Mouse (Mus musculus): Measurements from ENCODE around the gene Cd70. TPM values are rescaled to one million over a fixed set of nuclear protein-coding genes. Genes with fewer than 3 reads are reported as not detected.
"Not testable (repeated sequence)": the region's sequence is repeated elsewhere in the genome, so short reads cannot be mapped to it uniquely, and the experiment has no call there.

The Cd70 gene
- total and polyA plus RNA-seq, 3 experiments, result not detected

DNA sequence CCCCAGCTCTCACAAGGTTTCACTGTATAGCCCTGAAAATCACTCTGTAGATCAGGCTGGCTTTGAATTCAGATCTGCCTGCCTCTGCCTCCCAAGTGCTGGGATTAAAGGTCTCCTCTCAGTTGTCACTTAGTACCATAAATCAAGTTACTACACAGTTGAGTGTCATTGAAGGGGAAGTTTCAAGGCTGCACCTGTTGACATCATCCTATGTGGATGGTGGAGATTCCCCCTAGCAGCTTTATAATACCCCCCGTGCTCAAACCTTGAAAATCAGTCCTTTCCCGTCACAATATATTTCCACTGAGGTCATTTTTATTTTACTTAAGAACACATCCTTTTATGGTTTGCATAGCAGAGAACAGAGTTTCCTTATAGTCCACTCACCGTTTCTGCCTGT is 5.9 kb downstream of the Cd70 start:
- ATAC-seq (ENCODE audit: extremely low read depth, insufficient number of reproducible peaks, low FRiP score, poor library complexity, severe bottlenecking) (no peak), DNase-seq (ENCODE audit: low spot score) (no peak)
- no peaks in the 10 kb centered on the region for H3K9me3 ChIP-seq (replicated peaks)
- H3K27me3 ChIP-seq (ENCODE audit: insufficient read depth, low read length), result peaks cover 24% of the 10 kb centered on the region
- H3K36me3 ChIP-seq (replicated peaks), result no peaks in the 10 kb centered on the region
- no peak overlapping the region for H3K4me3 ChIP-seq (ENCODE audit: low read depth, low read length)
- H3K4me1 ChIP-seq (ENCODE audit: insufficient read depth, low read depth, low read length), result peaks cover 50% of the 10 kb centered on the region
- TF ChIP-seq GATA1 (IDR thresholded peaks at IDR 0.05; ENCODE audit: borderline replicate concordance, low read length), result no peak
- TF ChIP-seq POLR2AphosphoS5 (IDR thresholded peaks at IDR 0.05; ENCODE audit: insufficient replicate concordance, low read depth, low read length), result no peak
- TF ChIP-seq TAL1 (conservative IDR thresholded peaks at IDR 0.05; ENCODE audit: low read depth, low read length), result no peak
- no peak for TF ChIP-seq CTCF (IDR thresholded peaks at IDR 0.05; ENCODE audit: low read depth, low read length)

DNA sequence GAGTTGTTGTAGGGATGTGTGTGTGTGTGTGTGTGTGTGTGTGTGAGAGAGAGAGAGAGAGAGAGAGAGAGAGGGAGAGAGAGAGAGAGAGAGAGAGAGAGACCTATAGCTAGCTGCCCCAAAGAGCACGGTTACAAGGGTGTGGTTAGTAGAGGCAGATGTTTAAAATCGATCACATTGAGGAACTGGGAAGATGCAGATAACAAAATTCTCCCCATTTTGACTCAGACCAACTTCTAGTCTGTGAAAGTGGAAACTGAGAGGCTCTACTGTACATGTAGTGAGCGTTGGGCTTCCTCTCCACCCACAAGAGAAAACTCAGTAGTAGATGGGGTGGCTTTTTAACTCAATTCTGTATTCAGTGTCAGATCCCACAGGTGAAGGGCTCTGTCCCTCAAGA is 9.9 kb downstream of the Cd70 start:
- DNase-seq (ENCODE audit: low spot score), result peak; percentile 29
- H3K36me3 ChIP-seq (replicated peaks), result no peaks in the 10 kb centered on the region
- peak; percentile 90 for ATAC-seq (ENCODE audit: extremely low read depth, insufficient number of reproducible peaks, low FRiP score, poor library complexity, severe bottlenecking)

DNA sequence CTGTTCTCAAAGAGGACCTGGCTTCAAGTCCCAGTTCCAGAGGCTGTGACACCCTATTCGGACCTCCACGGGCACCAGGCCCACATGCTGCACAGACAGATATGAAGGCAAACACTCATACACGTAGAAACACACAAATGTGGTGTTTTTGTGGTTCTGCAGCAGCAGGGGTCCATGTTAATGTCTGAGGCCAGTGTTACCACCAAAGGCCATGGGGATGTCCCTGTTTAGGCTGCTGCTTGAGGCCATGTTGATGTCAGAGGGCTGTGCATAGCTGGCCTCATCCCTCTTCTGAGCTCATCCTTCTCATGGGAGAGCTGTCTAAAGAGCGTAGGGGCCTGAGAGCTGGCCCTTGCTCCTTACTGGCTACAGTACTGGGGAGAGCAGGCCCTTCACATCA is 10.9 kb downstream of the Cd70 start:
- H3K9me3 ChIP-seq (replicated peaks), result no peaks in the 10 kb centered on the region
- no peaks in the 10 kb centered on the region for H3K27me3 ChIP-seq (ENCODE audit: insufficient read depth, low read length)
- H3K36me3 ChIP-seq (replicated peaks), result no peaks in the 10 kb centered on the region
- peaks cover 70% of the 10 kb centered on the region for H3K4me1 ChIP-seq (ENCODE audit: insufficient read depth, low read depth, low read length)
- no peak for TF ChIP-seq CTCF (IDR thresholded peaks at IDR 0.05; ENCODE audit: low read depth, low read length)
- H3K4me3 ChIP-seq (ENCODE audit: low read depth, low read length), result no peak overlapping the region
- DNase-seq (ENCODE audit: low spot score), result no peak
- ATAC-seq (ENCODE audit: extremely low read depth, insufficient number of reproducible peaks, low FRiP score, poor library complexity, severe bottlenecking), result no peak

More for the DNA sequence above, 9.9 kb downstream of the Cd70 start:
- Histone ChIP-seq H3K27me3 (ENCODE audit: insufficient read depth, low read length) (no peaks in the 10 kb centered on the region), H3K4me3 (ENCODE audit: low read depth, low read length) (no peak overlapping the region; the same call in 1 of the 2 replicates), H3K9me3 (replicated peaks) (no peaks in the 10 kb centered on the region), H3K4me1 (ENCODE audit: insufficient read depth, low read depth, low read length) (peaks cover 63% of the 10 kb centered on the region)
- TF ChIP-seq POLR2AphosphoS5 (IDR thresholded peaks at IDR 0.05; ENCODE audit: insufficient replicate concordance, low read depth, low read length) (no peak), TAL1 (conservative IDR thresholded peaks at IDR 0.05; ENCODE audit: low read depth, low read length) (peak; percentile 50)

DNA sequence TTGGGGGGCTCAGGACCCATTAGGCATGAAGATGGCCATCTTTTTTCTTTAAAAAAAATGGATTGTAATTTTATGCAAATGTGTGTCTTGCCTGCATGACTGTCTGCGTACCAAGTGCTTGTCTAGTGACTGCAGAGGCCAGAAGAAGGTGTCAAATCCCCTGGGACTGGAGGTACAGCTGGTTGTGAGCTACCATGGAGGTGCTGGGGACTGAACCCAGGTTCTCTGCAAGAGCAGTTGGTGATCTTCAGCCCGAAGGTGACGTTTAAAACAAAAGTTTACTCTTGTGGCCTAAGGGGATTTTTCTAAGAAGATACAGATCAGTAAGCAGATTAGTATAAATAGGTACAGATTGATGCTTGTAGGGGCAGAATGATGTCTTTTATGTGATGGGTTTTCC is 13.9 kb downstream of the Cd70 start:
- H3K9me3 ChIP-seq (replicated peaks), result no peaks in the 10 kb centered on the region
- no peak overlapping the region for H3K4me3 ChIP-seq (ENCODE audit: low read depth, low read length)
- no peaks in the 10 kb centered on the region for H3K36me3 ChIP-seq (replicated peaks)
- H3K4me1 ChIP-seq (ENCODE audit: insufficient read depth, low read depth, low read length), result peaks cover 77% of the 10 kb centered on the region
- DNase-seq (ENCODE audit: low spot score), result no peak
- H3K27me3 ChIP-seq (ENCODE audit: insufficient read depth, low read length), result no peaks in the 10 kb centered on the region
- TF ChIP-seq GATA1 (IDR thresholded peaks at IDR 0.05; ENCODE audit: borderline replicate concordance, low read length), result no peak
- TF ChIP-seq CTCF (IDR thresholded peaks at IDR 0.05; ENCODE audit: low read depth, low read length), result no peak
- ATAC-seq (ENCODE audit: extremely low read depth, insufficient number of reproducible peaks, low FRiP score, poor library complexity, severe bottlenecking), result no peak

DNA sequence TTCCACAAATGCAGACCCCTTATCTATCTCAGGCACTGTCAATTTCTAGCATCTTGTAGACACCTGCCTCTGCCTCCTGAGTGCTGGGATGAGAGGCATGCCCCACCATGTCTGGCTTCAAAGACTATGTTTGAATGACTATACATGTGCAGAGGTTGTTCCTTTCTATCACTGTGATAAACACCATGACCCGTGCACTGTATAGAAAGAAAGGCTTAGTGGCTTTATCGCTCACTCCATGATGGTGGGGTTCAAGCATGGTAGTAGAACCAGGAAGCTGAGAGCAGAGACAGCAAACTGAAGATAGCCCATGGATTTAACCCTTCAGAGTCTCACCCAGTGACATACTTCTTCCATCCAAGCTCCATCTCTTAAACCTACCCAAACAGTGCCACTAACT is 14.9 kb downstream of the Cd70 start:
- DNase-seq (ENCODE audit: low spot score), result no peak
- ATAC-seq (ENCODE audit: extremely low read depth, insufficient number of reproducible peaks, low FRiP score, poor library complexity, severe bottlenecking), result no peak
- Histone ChIP-seq H3K36me3 (replicated peaks) (no peaks in the 10 kb centered on the region), H3K4me1 (ENCODE audit: insufficient read depth, low read depth, low read length) (peaks cover 75% of the 10 kb centered on the region), H3K27me3 (ENCODE audit: insufficient read depth, low read length) (no peaks in the 10 kb centered on the region), H3K9me3 (replicated peaks) (no peaks in the 10 kb centered on the region), H3K4me3 (ENCODE audit: low read depth, low read length) (no peak overlapping the region)
- TF ChIP-seq POLR2AphosphoS5 (IDR thresholded peaks at IDR 0.05; ENCODE audit: insufficient replicate concordance, low read depth, low read length) (no peak), GATA2 (IDR thresholded peaks at IDR 0.05; ENCODE audit: borderline replicate concordance, low read depth, low read length) (no peak), GATA1 (IDR thresholded peaks at IDR 0.05; ENCODE audit: borderline replicate concordance, low read length) (no peak), TAL1 (conservative IDR thresholded peaks at IDR 0.05; ENCODE audit: low read depth, low read length) (no peak), CTCF (IDR thresholded peaks at IDR 0.05; ENCODE audit: low read depth, low read length) (no peak)

DNA sequence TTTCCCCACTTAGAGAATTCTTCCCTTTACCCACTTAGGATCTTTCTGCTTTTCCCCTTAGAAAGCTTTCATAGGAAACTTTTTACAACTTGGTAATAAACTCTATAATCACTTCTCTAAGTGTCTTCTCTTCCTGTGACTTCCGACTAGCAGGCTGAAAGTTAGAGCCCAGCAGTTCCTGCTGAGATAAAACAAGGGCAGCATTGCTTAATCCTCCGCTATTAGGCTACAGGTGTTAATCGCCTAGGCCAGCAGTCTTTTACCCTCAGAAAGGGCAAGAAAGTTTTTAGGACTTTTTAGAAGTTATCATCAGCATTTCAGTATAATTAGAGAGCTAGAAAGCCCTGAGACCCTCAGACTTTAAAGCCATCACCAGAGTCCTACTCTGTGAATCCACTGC is 15.6 kb downstream of the Cd70 start:
- peaks cover 72% of the 10 kb centered on the region for H3K4me1 ChIP-seq (ENCODE audit: insufficient read depth, low read depth, low read length)
- H3K9me3 ChIP-seq (replicated peaks); H3K27me3 ChIP-seq (ENCODE audit: insufficient read depth, low read length); H3K4me3 ChIP-seq (ENCODE audit: low read depth, low read length); DNase-seq (ENCODE audit: low spot score); ATAC-seq (ENCODE audit: extremely low read depth, insufficient number of reproducible peaks, low FRiP score, poor library complexity, severe bottlenecking); H3K36me3 ChIP-seq (replicated peaks): not testable (repeated sequence)

DNA sequence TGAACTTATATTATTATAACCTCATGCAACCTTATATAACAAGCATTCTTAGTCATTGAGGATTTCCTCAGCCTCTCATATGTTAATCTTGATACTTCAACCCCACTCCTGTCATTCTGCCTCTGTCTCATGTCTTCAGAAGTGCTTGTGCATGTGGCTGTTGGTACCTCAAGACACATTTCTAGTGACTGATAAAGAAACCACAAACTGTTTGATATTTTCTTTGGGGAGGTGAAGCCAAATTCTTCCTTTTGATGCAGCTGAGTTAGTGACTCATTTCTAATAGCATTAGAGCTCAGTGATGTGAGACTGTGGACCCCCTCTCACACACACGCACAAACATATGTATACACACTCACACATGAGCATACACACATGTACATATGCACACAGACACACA is 17.8 kb downstream of the Cd70 start:
- H3K4me3 ChIP-seq (ENCODE audit: low read depth, low read length), result no peak overlapping the region
- peak; percentile 35 for DNase-seq (ENCODE audit: low spot score)
- no peaks in the 10 kb centered on the region for H3K27me3 ChIP-seq (ENCODE audit: insufficient read depth, low read length)
- peaks cover 84% of the 10 kb centered on the region for H3K4me1 ChIP-seq (ENCODE audit: insufficient read depth, low read depth, low read length)
- peak; percentile 78 for ATAC-seq (ENCODE audit: extremely low read depth, insufficient number of reproducible peaks, low FRiP score, poor library complexity, severe bottlenecking)
- H3K36me3 ChIP-seq (replicated peaks), result no peaks in the 10 kb centered on the region
- H3K9me3 ChIP-seq (replicated peaks), result no peaks in the 10 kb centered on the region
- TF ChIP-seq CTCF (IDR thresholded peaks at IDR 0.05; ENCODE audit: low read depth, low read length) (no peak), GATA2 (IDR thresholded peaks at IDR 0.05; ENCODE audit: borderline replicate concordance, low read depth, low read length) (no peak), POLR2AphosphoS5 (IDR thresholded peaks at IDR 0.05; ENCODE audit: insufficient replicate concordance, low read depth, low read length) (no peak), GATA1 (IDR thresholded peaks at IDR 0.05; ENCODE audit: borderline replicate concordance, low read length) (no peak), TAL1 (conservative IDR thresholded peaks at IDR 0.05; ENCODE audit: low read depth, low read length) (0 out of 2 replicates have a peak, but pooled peaks have one; percentile 14)

Data from G1E (cell line).